Mouse (Mus musculus) embryonic fibroblast, embryonic 13.5 days (primary cell): ENCODE data around the gene Bpi.

Experiments used
- CTCF ChIP-seq: IDR thresholded peaks from 2 replicates; pipeline ENCODE4 v1.5.1; 2011; ENCODE audit warnings: mild to moderate bottlenecking, control low read depth, low read length, moderate library complexity, borderline replicate concordance; ENCODE audit not compliant: insufficient read depth
- POLR2A ChIP-seq: IDR thresholded peaks from 2 replicates; pipeline ENCODE4 v1.6.1; 2011; ENCODE audit warnings: low read depth, mild to moderate bottlenecking, control low read depth, low read length, moderate library complexity

- TF ChIP-seq CTCF, result no peak
- TF ChIP-seq POLR2A, result no peak
Observed at GRCm38 (mm10) chr2:158236698-158237097, 21.2 kb upstream of the Bpi start.
